Comparison of ENCODE assay signal across 8 mouse cellular contexts in the genomic region with DNA sequence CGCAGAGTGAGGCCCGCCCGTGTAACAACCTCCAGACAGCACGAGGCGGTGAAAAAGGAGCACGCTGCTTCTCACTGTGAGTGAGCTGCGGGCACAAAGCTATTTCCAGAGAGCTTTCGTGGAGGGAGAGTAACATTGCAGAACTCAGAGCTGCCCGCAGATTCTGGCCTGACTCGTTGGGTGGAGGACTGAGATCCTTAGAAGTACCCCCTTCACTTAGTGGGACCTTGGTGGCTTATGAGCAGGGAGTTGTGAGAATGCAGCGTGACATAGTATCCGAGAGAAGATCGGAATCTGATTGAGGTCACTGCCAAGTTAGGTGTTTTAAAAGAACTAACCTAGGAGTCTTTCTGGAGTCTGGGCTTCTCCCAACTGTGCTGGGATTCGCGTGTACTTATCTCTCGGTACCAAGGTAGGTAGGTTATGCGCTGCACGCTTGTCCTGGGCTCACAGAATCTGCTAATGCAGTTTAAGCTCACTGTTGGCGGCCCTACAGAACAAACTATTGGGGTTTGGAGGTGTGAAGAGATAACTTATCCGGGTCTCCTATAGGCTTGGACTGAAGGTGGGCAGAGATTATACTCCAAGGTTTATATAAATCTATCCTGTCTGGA. TPM values are rescaled to one million over a fixed set of nuclear protein-coding genes. Genes with fewer than 3 reads are reported as not detected.
A peak's percentile ranks its signal among the peaks of the same experiment; 100 is the strongest.
DNase-seq lines count a peak whose midpoint lies in the region; ATAC-seq and TF ChIP-seq lines count a peak whose summit lies in the region.

No protein-coding gene starts in this region.

- ATAC-seq in forebrain, embryonic 13.5 days = peak; percentile 70
- ATAC-seq in neural tube, embryonic 13.5 days (ENCODE audit: low read depth) = peak; percentile 71

- no peak for TF ChIP-seq EP300 in ES-Bruce4 (IDR thresholded peaks at IDR 0.05; ENCODE audit: insufficient read depth, low read depth, low read length)

- no peak for TF ChIP-seq POLR2A in ES-Bruce4 (IDR thresholded peaks at IDR 0.05; ENCODE audit: insufficient read depth, low read length)

- H3K4me3 ChIP-seq in ES-Bruce4 (ENCODE audit: low read depth, low read length) = peak overlapping the region; percentile 99
- H3K4me3 ChIP-seq in forebrain, embryonic 13.5 days = peak overlapping the region; percentile 93
- H3K4me3 ChIP-seq in neural tube, embryonic 13.5 days = peak overlapping the region; percentile 87

- peak overlapping the region; percentile 49 for H3K27ac ChIP-seq in ES-Bruce4 (ENCODE audit: insufficient read depth, low read length)
- H3K27ac ChIP-seq in forebrain, embryonic 13.5 days = peak overlapping the region; percentile 33; the same call in 1 of the 2 replicates
- peak overlapping the region; percentile 66 for H3K27ac ChIP-seq in neural tube, embryonic 13.5 days (replicated peaks)

- H3K9ac ChIP-seq in ES-Bruce4 (ENCODE audit: low read depth, poor library complexity, severe bottlenecking) = peak overlapping the region; percentile 87
- H3K9ac ChIP-seq in forebrain, embryonic 13.5 days = peak overlapping the region; percentile 84
- H3K9ac ChIP-seq in neural tube, embryonic 13.5 days = peak overlapping the region; percentile 84

- WGBS in forebrain, embryonic 13.5 days = under 1% methylated on average over 20 of the region's 20 CpGs
- under 1% methylated on average over 20 of the region's 20 CpGs for WGBS in large intestine, adult 2 months
- WGBS in neural tube, embryonic 13.5 days = under 1% methylated on average over 20 of the region's 20 CpGs

- DNase-seq in heart, adult 11 months = peak; percentile 42
- no peak for DNase-seq in heart, postnatal 4 days
- DNase-seq in large intestine, adult 2 months (ENCODE audit: low read depth, low spot score) = peak; percentile 13
- DNase-seq in gastrocnemius, postnatal 10 days = no peak
- DNase-seq in ovary, postnatal 10 days (ENCODE audit: low spot score) = no peak

- peaks cover 2% of the 10 kb centered on the region for H3K4me1 ChIP-seq in ES-Bruce4 (ENCODE audit: control insufficient read depth, insufficient read depth, low read length)
- H3K4me1 ChIP-seq in forebrain, embryonic 13.5 days = peaks cover 25% of the 10 kb centered on the region
- H3K4me1 ChIP-seq in neural tube, embryonic 13.5 days (replicated peaks) = peaks cover 30% of the 10 kb centered on the region

- no peaks in the 10 kb centered on the region for H3K9me3 ChIP-seq in ES-Bruce4 (replicated peaks; ENCODE audit: control insufficient read depth, insufficient read depth, low read length, poor library complexity, severe bottlenecking)
- no peaks in the 10 kb centered on the region for H3K9me3 ChIP-seq in forebrain, embryonic 13.5 days (replicated peaks)
- no peaks in the 10 kb centered on the region for H3K9me3 ChIP-seq in neural tube, embryonic 13.5 days

- H3K27me3 ChIP-seq in ES-Bruce4 (ENCODE audit: control insufficient read depth, insufficient read depth, low read length, poor library complexity, severe bottlenecking) = no peaks in the 10 kb centered on the region
- no peaks in the 10 kb centered on the region for H3K27me3 ChIP-seq in forebrain, embryonic 13.5 days
- no peaks in the 10 kb centered on the region for H3K27me3 ChIP-seq in neural tube, embryonic 13.5 days

- TF ChIP-seq CTCF in ES-Bruce4 (IDR thresholded peaks at IDR 0.05; ENCODE audit: low read depth, low read length) = no peak

- H3K4me2 ChIP-seq in forebrain, embryonic 13.5 days = peak overlapping the region; percentile 85
- peak overlapping the region; percentile 97 for H3K4me2 ChIP-seq in neural tube, embryonic 13.5 days

- peaks cover 5% of the 10 kb centered on the region for H3K36me3 ChIP-seq in ES-Bruce4 (ENCODE audit: control insufficient read depth, insufficient read depth, low read length, poor library complexity, severe bottlenecking)
- H3K36me3 ChIP-seq in forebrain, embryonic 13.5 days (ENCODE audit: poor library complexity, severe bottlenecking) = peaks cover 22% of the 10 kb centered on the region
- H3K36me3 ChIP-seq in neural tube, embryonic 13.5 days = peaks cover 15% of the 10 kb centered on the region

RNA-seq across cellular contexts. Expression of gene Iars, which starts 0.4 kb away (rescaled TPM):
- total RNA-seq in heart, postnatal 4 days (2021) = 10 to 100 TPM; 58.9 to 64.4 TPM
- polyA plus RNA-seq in ES-Bruce4 (2011; ENCODE audit: insufficient read depth, insufficient read length, low read depth, missing spikeins) = 263 and 268 TPM in 2 replicates
- polyA plus RNA-seq in forebrain, embryonic 13.5 days (2015; fragmentation: Nextera tagmentation; extraction: Ambion mirVana) = 59.9 and 72.4 TPM in 2 replicates
- 17.9 and 25.0 TPM in 2 replicates for polyA plus RNA-seq in large intestine, adult 2 months (2012; rRNA removed)
- polyA plus RNA-seq in neural tube, embryonic 13.5 days (2015; fragmentation: Nextera tagmentation; extraction: Ambion mirVana) = 59.9 and 66.6 TPM in 2 replicates
- total RNA-seq in gastrocnemius, postnatal 10 days (2021) = 10 to 100 TPM; 71.7 to 77.0 TPM

RNA-seq across cellular contexts. Expression of gene Nol8, which starts 29.5 kb away (rescaled TPM):
- 10 to 100 TPM; 13.7 to 14.5 TPM for total RNA-seq in heart, postnatal 4 days (2021)
- 52.0 and 58.4 TPM in 2 replicates for polyA plus RNA-seq in ES-Bruce4 (2011; ENCODE audit: insufficient read depth, insufficient read length, low read depth, missing spikeins)
- 24.8 and 28.5 TPM in 2 replicates for polyA plus RNA-seq in forebrain, embryonic 13.5 days (2015; fragmentation: Nextera tagmentation; extraction: Ambion mirVana)
- polyA plus RNA-seq in large intestine, adult 2 months (2012; rRNA removed) = 0.84 and 1.4 TPM in 2 replicates
- polyA plus RNA-seq in neural tube, embryonic 13.5 days (2015; fragmentation: Nextera tagmentation; extraction: Ambion mirVana) = 19.4 and 22.5 TPM in 2 replicates
- 10 to 100 TPM; 10.3 to 10.6 TPM for total RNA-seq in gastrocnemius, postnatal 10 days (2021)

RNA-seq across cellular contexts. Expression of gene Cenpp, which starts 29.8 kb away (rescaled TPM):
- 10 to 100 TPM; 16.1 to 17.0 TPM for total RNA-seq in heart, postnatal 4 days (2021)
- polyA plus RNA-seq in ES-Bruce4 (2011; ENCODE audit: insufficient read depth, insufficient read length, low read depth, missing spikeins) = 25.6 and 27.2 TPM in 2 replicates
- polyA plus RNA-seq in forebrain, embryonic 13.5 days (2015; fragmentation: Nextera tagmentation; extraction: Ambion mirVana) = 25.7 and 26.8 TPM in 2 replicates
- polyA plus RNA-seq in large intestine, adult 2 months (2012; rRNA removed) = 1.2 and 1.5 TPM in 2 replicates
- 7.2 and 7.6 TPM in 2 replicates for polyA plus RNA-seq in neural tube, embryonic 13.5 days (2015; fragmentation: Nextera tagmentation; extraction: Ambion mirVana)
- total RNA-seq in gastrocnemius, postnatal 10 days (2021) = 1 to 10 TPM; 2.8 to 3.3 TPM

Comparison
In these comparisons a context has a peak if more than half of its experiments do, and no peak if none do; other contexts are left out.
1. DNase-seq: peak in heart, adult 11 months (single experiment) and large intestine, adult 2 months (single experiment); none in heart, postnatal 4 days (single experiment), gastrocnemius, postnatal 10 days (single experiment) and ovary, postnatal 10 days (single experiment).
2. Peak in every context shown above with its lines, with median percentiles within 50 percentile points of each other: H3K27ac ChIP-seq, H3K4me3 ChIP-seq and H3K9ac ChIP-seq.